Mouse (Mus musculus) left cerebral cortex, postnatal 14 days (tissue): ENCODE measurements around the gene Greb1. TPM values are rescaled to one million over a fixed set of nuclear protein-coding genes. Genes with fewer than 3 reads are reported as not detected.
"Not testable (repeated sequence)": the region's sequence is repeated elsewhere in the genome, so short reads cannot be mapped to it uniquely, and the experiment has no call there.

ENCODE experiments used
- DNase-seq, 2 experiments: peaks; one replicate each; pipeline ENCODE4 v3.0.0; 2021 to 2022; ENCODE audit warnings: low spot score in 2 of 2, mixed read lengths in 1 of 2
- intact Hi-C: fragments of 180-260 bp; cut with DNase I; formaldehyde crosslinking; loops from one replicate; pipeline ENCODE4 v1.15.1; 2025
- total RNA-seq, 2 experiments: library from RNA; stranded (reverse); gene quantifications; 2 replicates each; pipeline ENCODE4 v1.2.3; 2021

Gene Greb1
- total RNA-seq, 2 experiments from 2014 or later: 0.57 to 0.75 TPM

DNA sequence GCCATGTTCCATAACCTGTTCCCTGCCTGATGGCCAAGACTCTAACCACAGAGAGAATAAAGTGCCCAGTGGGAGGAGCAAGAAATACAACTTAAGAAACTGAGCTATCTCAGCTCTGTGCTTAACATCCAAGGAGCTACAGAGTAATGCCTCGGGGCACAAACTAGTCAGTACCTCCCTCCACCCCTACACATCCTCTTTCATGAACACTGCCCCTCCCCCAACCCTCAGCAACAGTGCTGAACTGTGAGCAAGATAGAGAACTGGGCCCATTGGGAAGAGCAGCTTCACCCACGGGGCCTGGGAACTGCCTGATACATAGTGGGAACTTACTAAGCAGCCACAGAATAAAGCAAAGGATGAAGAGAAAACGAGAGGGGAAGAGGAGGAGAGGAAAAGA lies 77.1 kb downstream of the Greb1 start:
- intact Hi-C loops: no loop called here
- DNase-seq: no peak

DNA sequence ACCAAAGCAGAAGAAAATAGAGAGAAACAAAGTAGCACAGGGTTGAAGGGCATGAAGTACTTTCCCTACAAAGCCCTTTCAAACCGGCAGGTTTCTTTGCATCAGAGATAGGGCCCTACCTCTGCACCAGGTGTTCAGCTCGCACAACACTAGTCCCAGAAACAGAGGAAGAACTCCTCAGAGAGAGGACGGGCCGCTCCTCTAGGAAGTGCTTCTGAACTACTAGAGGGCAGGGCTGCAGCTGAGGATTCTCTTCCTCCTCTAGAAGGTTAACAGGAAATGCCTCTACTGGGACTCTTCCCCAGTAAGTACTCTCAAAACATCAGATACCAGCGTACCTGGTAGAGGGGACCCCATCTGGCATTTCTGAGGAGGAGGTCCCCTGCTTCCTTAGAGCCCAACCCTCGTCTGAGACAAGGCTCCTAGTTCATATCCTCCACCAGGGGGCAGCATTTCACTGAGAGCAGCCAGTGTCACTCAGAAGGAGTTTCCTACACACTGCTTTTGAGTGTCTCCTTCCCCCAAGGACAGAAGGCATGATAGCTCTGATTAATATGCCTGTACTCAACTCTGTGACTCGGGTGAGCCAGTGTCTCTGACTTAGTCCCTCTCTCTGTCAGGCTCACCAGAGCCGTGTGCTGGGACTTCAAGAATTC lies 81.9 kb downstream of the Greb1 start:
- peak; percentile 47 to 65 for DNase-seq
- intact Hi-C loops: loop anchor here (1.0 kb wide), 1 partner anchor 87 kb away; no protein-coding TSS in a partner anchor

DNA sequence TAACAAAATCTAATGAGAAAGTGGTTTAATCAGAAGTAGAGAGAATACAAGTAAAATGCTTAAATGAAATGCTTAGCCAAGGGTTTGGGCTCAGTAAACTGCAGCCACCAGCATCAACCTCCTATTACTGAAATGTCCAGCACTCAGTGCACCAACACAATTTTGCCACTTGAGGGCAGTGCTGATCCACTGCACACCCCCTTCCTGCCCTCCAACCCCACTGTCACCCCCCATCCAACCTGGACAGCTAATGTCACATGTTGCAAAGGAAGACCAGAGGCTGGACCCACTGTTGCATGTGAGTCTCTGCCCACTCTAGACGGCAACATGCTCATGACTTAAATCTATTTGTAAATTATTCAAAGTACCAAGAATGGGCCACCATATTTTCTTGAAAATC lies 83.0 kb downstream of the Greb1 start:
- peak in 1 of 2 experiments; percentile 40 for DNase-seq
- intact Hi-C loops: loop anchor here (1.0 kb wide), 1 partner anchor 88 kb away; no protein-coding TSS in a partner anchor

DNA sequence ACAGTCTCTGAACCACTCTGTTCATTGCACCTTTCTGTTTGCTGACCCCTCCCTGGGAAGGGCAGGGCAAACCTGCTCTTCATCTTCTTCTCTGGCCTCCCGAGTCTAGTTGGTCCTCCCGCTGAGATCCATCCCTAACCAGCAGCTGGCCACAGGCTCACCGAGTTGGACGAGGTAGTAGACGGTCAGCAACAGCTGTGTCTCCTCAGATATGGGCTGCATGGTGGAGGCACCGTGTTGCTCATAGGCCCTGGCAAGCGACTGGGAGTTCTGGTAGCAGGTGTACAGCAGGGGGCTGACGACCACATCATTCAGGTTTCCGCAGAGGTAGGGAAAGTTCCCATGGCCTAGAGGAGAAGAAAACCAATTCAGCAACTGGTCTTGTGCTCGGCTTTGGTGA lies 86.1 kb downstream of the Greb1 start:
- intact Hi-C loops: no loop called here
- no peak for DNase-seq

DNA sequence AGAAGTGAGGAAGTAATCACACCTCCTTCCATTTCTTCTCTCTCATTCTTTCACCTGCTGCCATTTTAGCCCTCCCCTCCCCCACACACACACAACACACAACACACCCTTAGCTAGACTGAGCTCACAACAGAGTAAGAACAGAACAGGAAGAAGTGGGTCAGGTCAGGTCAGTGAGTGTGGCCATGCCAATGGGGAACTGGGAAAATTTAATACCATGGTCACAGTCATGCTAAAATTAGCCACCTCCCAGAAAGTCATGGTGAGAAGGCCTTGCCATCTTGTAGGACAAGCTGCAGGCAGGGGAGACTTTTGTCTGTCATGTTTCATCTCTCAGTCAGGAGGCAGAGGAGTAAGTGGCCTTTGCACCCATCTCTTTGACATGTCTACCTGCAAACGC lies 102.0 kb downstream of the Greb1 start:
- intact Hi-C loops: no loop called here
- DNase-seq: no peak

DNA sequence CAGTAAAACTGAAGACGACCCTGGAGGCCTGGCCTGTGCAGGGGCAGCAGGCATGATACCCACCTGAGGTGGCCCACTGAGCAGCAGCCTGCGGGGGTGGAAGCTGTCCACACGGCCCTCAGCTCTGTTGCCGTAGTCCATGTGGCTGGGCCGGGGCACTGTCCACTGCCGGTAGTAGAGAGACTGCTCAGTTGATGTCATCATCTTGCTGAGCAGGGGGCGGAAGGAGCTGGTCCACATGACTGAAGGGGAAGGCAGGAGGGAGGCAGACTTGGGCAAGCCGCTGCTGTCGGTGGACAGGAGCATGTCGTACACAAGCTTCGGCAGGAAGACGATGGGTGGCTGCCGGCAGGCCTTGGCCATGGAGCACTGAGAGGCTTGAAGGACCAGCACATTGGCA lies 104.5 kb downstream of the Greb1 start:
- DNase-seq: no peak
- intact Hi-C loops: no loop called here

DNA sequence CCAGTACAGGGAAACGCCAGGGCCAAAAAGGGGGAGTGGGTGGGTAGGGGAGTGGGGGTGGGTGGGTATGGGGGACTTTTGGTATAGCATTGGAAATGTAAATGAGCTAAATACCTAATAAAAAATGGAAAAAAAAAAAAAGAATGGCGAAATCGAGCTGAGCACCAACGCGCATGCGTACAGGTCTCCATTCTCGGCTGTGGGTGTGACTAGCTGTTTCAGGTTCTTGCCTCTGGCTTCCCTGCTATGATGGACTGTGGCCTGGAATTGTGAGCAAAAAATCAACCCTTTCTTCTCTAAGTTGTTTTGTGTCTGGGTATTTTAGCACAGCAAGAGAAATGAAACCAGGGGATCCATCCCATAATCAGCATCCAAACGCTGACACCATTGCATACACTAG lies 105.4 kb downstream of the Greb1 start:
- intact Hi-C loops, DNase-seq: not testable (repeated sequence)

DNA sequence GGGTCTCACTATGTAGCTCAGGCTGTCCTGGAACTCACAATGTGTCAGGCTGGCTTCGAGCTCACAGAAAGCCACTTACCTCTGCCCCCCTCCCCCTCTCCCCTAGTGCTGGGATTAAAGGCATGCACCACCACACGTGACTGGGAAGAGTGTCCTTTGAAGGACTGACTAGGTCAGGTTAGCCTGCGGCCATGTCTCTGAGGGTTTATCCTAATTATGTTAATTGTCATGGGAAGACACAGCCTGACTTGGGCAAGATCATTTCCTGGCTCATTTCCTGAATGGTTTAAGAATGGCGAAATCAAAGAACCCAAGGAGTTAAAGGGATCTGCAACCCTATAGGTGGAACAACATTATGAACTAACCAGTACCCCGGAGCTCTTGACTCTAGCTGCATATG lies 105.9 kb downstream of the Greb1 start:
- no peak for DNase-seq
- intact Hi-C loops: no loop called here

DNA sequence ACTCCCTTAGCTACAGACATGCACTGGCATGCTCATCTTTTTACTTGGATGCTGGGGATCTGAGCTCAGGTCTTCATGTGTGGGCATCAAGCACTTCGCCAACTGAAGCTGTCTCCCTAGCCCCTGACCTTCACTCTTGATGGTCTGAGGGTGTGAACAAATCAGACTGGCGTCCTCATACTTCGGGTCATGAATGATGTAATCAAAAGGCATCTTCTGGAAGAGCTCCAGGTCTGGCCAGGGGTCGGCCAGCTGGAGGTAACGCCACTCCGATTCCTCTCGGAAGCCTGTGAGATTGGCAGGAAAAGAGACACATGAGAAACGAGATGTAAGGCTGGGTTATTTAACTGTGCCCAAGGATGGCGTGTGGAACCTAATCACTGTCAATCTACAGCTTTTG lies 110.1 kb downstream of the Greb1 start:
- no peak for DNase-seq
- intact Hi-C loops: no loop called here

DNA sequence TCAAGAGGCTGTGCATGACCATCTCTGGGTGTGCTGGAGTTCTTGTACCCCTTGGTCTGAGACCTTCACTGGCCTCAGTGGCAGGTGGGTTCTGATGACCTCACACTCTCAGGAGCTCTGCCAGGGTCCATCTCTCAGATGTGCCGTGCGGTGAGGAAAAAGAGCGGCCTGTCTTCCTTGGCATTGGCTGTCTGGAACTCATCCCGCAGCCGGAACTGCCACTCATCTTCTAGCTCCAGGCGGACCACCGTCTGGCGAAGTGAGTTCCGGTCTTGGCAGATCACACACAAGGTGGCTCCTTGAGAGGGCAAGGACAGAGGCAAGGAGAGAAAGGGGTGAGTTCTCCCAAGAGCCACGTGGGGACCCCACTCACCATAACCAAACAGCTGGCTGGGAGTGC lies 128.4 kb downstream of the Greb1 start:
- intact Hi-C loops: no loop called here
- no peak for DNase-seq

DNA sequence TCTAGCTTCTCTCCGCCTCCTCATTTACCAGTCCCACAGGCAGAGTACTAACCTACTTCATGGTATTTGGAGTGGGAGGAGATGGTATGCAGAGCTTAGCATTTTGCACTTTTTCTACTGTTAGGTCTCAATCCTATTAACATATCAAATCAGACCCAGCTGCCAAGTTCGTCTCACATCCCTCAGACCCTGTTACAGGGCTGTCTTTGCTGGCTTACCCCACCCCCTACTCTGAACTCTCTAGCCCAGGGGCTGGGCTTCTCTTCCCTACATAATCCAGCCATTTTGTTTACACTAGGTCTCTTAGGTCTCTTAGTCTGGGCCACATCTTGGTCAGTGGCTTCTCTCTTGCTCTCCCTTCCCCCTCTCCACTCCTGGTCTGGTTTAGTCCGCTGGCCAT lies 131.5 kb downstream of the Greb1 start:
- no peak for DNase-seq
- intact Hi-C loops: no loop called here

DNA sequence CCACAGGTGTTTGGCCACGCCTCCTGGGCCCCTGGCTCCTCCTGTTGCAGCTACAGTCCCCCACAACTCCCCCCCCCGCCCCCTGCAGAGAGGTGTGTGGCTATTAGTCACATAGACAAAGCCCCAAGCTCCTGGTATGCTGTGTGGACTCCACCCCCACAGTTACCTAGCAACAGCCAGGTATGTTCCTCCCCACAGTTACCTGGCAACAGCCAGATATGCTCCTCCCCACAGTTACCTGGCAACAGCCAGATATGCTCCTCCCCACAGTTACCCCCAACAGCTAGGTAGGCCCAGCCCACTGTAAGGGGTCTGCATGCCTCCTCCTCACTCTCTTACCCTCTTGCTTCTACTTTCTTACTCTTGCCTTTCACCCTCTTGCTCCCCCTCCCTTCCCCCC lies 135.7 kb downstream of the Greb1 start:
- intact Hi-C loops: no loop called here
- no peak for DNase-seq

DNA sequence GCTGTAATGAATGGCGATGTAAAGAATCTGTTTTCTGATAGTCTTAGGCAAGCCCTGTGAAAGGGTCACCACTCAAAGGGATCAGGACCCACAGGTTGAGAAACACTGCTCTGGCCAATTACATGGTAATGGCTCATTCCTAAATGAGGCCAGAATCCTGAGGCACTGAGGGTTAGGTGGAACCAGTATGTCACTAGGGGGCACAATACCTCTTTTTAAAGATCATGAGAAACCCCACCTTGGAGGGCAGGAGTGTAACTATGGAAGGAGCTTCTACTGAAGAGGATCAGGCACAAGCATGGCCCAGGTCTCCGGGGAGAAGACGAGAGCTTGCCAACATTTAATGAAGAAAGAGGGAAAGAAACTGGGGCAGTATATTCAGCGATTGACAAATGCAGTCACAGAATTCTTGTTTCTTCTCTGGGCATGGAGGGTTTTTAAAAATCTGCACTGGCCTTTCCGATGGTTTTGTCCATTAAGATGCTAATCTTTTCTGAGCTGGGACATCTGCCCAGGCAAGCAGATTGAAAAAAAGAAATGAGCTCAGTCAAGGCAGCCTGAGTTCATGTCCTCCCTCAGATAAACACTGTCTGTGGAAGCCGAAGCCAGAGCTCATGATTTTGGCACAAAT lies 137.6 kb downstream of the Greb1 start:
- intact Hi-C loops: no loop called here
- DNase-seq: peak; percentile 42 to 59

DNA sequence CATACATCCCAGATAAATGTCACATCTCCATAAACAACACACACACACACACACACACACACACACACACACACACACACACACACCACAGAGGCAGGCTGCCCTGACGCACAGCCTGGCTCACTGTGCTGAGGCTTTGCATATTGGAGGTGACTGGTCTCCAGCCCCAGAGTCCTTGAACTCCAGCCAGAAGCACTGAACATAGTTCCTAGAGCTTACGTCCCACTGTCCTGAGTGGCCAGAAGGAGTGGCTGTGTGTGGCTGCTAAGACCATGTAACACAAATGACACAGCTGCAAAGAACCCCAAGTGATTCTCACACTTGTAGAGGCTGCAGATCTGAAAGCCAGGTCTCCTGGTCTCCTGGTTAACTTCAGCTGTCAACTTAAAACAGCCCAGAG lies 138.8 kb downstream of the Greb1 start:
- intact Hi-C loops: no loop called here
- no peak for DNase-seq

DNA sequence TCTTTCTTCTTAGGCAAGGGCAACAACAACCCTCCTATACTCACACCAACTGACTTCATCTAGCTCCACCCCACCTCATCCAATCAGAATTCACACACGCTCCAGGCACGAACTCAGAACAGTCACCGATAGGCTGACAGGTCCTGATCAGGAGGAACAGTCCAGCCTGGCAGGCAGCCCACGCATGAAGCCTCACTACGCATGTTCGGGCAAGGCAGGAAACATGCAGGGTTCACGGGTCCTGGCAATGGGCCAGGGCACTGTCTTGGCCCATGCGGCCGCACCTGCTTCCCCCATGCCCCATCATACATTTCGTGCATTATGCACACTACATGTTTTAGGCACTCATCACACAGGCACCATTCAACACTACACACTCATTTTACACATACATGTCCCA lies 139.2 kb downstream of the Greb1 start:
- DNase-seq: no peak
- intact Hi-C loops: no loop called here

DNA sequence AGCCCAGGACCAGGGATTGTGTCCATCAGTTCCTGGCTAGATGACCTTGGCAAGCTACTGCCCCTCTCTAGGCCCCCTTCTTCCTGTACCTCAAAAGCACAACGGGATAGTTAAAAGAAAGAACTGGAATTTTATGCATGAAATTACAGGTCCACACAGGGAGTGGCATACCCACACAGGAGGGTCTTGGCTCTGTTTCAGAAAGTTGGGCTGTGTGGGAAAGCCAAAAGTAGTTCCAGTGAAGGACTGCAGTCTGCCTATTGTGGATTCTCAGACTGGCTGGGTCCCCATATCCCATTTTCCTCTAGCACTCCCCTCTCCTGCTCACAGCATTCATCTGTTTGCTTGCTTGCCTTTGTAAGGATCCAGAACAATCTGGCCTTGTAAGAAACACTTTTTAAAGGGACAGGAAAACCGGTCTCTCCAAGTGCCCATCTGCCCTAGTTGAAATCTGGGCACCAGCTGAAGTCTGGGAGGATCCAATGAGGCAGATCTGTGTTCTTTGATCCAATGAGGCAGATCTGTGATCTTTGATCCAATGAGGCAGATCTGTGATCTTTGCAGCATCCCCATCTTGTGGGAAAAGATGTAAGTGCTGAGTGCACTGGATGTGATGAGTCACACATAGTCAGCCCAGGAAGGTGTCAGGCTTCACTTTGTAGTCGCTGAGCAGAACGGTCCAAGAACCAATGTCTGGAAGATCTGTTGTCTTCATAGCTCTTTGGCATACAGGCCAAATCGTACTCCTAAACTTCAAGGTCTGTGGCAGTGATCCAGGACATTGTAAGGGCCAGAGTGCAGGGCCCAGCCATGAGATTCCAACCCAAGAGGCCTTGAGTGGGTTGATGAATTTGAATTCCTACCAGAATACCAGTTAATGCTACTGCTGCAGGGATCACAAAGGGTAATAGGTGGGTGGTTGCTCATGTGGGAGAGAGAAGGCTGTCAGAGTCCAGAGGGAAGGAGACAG lies 143.5 kb downstream of the Greb1 start:
- intact Hi-C loops: no loop called here
- peak; percentile 43 to 81 for DNase-seq

DNA sequence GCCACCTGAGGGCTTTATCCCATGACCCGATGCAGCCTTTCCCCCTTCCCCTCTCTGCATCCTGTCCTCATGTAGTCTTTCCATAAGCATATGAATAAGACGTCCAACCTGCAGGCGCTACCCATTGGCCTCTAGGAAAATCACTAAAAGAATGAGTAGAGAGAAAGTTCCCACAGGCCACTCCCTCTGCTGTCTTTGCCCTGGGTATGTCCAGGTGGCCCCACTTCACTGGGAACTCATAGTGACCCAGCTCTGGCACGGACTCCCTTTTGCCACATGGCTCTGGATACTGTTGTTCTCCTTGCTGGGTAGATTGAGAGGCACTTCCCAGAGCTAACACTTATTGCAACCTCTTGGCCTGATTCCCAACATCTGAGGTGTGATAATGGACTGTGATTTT lies 145.1 kb downstream of the Greb1 start:
- no peak for DNase-seq
- intact Hi-C loops: no loop called here

DNA sequence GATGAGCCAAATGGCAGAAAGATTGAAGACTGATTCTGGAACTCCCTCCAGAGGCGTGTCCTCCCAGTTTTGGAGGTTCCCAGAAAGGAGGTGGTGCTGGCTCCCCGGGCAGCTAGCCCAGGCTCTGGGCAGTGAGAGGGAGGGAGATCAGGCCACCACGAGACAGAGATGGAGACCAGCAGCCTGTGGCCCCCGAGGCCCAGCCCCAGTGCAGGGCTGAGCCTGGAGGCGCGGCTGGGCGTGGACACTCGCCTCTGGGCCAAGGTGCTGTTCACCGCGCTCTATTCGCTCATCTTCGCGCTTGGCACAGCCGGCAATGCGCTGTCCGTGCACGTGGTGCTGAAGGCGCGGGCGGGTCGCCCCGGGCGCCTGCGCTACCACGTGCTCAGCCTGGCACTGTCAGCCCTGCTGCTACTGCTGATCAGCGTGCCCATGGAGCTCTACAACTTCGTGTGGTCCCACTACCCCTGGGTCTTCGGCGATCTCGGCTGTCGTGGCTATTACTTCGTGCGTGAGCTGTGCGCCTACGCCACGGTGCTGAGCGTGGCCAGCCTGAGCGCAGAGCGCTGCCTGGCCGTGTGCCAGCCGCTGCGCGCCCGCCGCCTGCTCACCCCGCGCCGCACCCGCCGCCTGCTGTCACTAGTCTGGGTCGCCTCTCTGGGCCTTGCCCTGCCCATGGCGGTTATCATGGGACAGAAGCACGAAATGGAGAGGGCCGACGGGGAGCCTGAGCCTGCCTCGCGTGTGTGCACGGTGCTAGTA lies 147.2 kb downstream of the Greb1 start, which contains the start of gene Ntsr2:
TSS of gene Ntsr2 (plus strand) at position 51 of the 762 bp plus-strand sequence.
- DNase-seq: peak; percentile 68 to 84
- intact Hi-C loops: no loop called here

DNA sequence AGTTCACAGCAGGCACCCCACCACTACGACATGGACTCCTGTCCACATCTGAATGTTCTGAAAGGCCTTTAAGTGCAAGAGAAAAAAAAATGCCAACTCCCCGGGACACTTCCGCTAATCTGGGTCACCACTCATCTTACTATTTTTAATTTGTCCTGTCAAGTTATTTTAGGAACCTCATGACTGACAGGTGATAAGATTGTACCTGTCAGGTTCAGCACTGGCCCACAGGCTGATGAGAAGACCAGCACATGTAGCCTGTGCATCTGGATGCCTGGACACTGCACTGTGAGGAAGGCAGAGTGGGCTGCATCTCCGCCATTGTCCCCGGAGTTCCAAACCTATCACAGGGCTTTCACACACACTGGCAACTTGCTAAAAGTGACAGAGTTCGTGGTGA lies 150.9 kb downstream of the Greb1 start:
- no peak for DNase-seq
- intact Hi-C loops: no loop called here

DNA sequence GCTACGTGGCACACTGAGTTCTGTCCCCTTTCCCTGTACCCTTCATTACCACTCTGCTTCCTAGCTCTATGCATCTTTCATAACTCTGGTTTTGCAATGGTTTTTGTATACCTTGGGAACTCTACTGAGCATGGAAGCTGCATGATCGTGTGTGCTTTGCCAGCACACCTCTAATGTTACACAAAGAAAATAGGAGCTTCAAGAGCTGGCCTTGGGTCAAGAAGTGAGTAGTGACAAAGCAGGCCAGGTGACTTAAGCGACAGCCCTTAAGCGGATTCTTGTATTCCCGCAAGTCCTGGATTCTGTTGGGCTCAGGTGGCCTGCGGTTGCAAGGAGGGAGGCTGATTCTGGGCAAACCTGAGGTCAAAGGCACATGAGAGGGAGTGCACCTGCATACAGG lies 152.4 kb downstream of the Greb1 start:
- intact Hi-C loops: no loop called here
- DNase-seq: no peak
